Mouse (Mus musculus): Measurements from ENCODE around the gene Zfp990. TPM values are rescaled to one million over a fixed set of nuclear protein-coding genes. Genes with fewer than 3 reads are reported as not detected.
"Not testable (repeated sequence)": the region's sequence is repeated elsewhere in the genome, so short reads cannot be mapped to it uniquely, and the experiment has no call there.

Zfp990 gene
- 0.05 and 0.09 TPM in 2 replicates for polyA plus RNA-seq (2015; fragmentation: Nextera tagmentation; extraction: Ambion mirVana)

DNA sequence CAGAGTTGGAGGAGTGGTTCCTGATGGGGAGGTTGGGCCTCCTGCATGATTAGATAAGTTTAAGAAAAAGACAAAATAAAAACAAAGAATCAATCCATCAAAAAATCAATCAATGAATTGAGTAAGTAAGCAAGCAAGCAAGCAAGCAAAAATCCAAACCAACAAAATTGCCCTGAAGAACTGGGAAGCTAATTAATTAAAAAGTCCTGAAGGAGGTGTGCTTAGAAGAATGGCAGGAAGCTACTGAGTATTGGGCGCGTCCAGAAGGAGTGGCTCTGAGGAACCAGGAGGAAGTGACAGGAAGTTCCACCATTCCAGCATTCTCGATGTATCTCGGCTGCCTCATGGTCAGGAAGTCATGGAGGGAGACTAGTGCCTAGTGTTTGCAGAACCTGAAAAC lies at the start of gene Zfp990:
Gene Zfp990, plus strand, starts transcription at position 301 of the 400 bp plus-strand sequence.
- not testable (repeated sequence) for H3K27me3 ChIP-seq (replicated peaks); ATAC-seq (ENCODE audit: insufficient read depth, low FRiP score, low read depth); H3K4me3 ChIP-seq (replicated peaks); H3K4me2 ChIP-seq; H3K36me3 ChIP-seq; H3K9ac ChIP-seq; H3K9me3 ChIP-seq; H3K4me1 ChIP-seq; H3K27ac ChIP-seq
- 84% methylated on average over 4 of the region's 4 CpGs for WGBS

DNA sequence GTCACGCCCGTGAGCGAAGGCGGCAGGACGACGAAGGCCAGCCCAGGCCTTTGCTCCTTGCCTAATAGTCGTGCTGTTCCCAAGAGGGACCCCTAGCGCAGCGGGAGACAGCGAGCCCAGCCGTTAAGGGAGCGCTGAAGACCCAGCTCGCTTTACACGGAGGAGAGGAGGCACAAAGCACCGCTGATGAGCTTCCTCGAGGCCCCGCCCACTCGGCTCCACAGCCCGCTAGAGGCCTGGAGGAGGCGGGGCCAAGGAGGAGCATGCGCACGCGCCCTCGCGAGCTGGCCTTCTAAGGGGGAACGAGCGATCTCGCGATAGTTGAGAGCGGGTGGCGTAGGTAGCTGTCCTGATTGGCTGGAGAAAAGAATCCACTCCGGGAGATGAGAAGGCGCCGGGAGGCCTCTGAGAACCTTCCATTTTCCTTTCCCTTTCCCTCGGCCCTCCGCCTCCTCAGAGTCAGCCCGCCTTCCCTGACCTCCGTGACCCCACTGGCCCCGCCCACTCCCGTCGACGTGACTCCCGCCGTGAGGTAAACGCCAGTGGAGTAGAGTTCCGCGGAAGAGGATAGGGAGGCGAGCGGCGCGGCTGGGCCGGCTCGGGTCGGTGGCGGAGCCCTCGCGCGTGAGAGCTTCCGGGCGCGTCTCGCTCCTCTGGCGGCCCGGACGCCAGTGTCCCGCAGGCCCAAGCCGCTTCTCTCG lies 46.9 kb upstream of the Zfp990 start:
- not testable (repeated sequence) for H3K27ac ChIP-seq; ATAC-seq (ENCODE audit: insufficient read depth, low FRiP score, low read depth); H3K27me3 ChIP-seq (replicated peaks); H3K36me3 ChIP-seq; H3K9ac ChIP-seq; H3K4me1 ChIP-seq; H3K9me3 ChIP-seq
- 17% methylated on average over 66 of the region's 68 CpGs for WGBS
- Histone ChIP-seq H3K4me3 (replicated peaks) (peak overlapping the region; percentile 38), H3K4me2 (peak overlapping the region; percentile 58)

GRCm38 (mm10) chr4:145478128-145478527 lies 32.4 kb upstream of the Zfp990 start:
- no peaks in the 10 kb centered on the region for H3K9me3 ChIP-seq
- H3K27me3 ChIP-seq (replicated peaks) = no peaks in the 10 kb centered on the region
- H3K4me3 ChIP-seq (replicated peaks) = no peak overlapping the region
- H3K4me2 ChIP-seq = no peak overlapping the region
- no peaks in the 10 kb centered on the region for H3K4me1 ChIP-seq
- no peak overlapping the region for H3K9ac ChIP-seq
- no peak for ATAC-seq (ENCODE audit: insufficient read depth, low FRiP score, low read depth)
- H3K36me3 ChIP-seq = no peaks in the 10 kb centered on the region
- no peak overlapping the region for H3K27ac ChIP-seq
- 86% methylated on average over 3 of the region's 3 CpGs for whole genome bisulfite sequencing

DNA sequence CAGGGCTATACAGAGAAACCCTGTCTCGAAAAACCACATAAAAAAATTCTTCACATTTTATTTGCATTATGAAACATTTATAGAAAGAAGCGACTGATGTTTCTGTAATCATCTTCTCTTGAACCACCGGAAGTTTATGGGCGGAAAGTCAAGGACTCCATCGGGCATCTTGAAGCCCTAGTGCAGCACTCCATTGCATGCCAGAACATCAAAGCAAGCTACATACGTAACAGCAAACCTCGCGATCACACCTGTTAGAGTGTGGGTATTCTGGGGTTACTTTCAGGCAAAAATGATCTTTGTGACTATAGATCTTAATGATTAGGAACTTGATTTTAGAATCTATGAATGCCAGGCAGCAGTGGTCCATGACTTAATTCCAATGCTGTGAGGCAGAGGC lies 29.9 kb upstream of the Zfp990 start:
- H3K27me3 ChIP-seq (replicated peaks); H3K4me1 ChIP-seq; H3K36me3 ChIP-seq; H3K4me3 ChIP-seq (replicated peaks); ATAC-seq (ENCODE audit: insufficient read depth, low FRiP score, low read depth); H3K9me3 ChIP-seq; H3K4me2 ChIP-seq; H3K9ac ChIP-seq; H3K27ac ChIP-seq: not testable (repeated sequence)
- WGBS = 82% methylated on average over 8 of the region's 8 CpGs

DNA sequence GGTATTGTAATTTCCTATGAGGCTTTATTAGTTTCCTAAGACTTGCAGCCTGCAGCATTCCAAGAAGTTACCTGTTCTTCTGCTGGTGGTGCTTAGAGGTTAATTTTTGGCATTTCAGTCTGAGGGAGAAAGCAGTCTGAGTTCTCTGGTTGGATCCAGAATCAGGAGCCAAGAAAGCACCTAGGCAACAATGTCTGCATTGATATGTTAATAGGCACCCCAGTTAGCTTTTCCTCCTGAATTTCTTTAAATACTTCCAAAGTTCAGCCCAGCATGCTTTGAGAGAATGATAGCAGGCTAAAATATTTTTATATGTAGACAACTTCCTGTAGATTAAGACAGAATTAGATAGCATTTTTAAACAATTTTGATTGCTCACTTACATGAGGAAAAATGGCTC lies 21.2 kb upstream of the Zfp990 start:
- H3K36me3 ChIP-seq = no peaks in the 10 kb centered on the region
- no peak overlapping the region for H3K4me2 ChIP-seq
- H3K4me3 ChIP-seq (replicated peaks) = no peak overlapping the region
- H3K27me3 ChIP-seq (replicated peaks) = no peaks in the 10 kb centered on the region
- H3K9ac ChIP-seq = no peak overlapping the region
- H3K4me1 ChIP-seq = no peaks in the 10 kb centered on the region
- no peak overlapping the region for H3K27ac ChIP-seq
- no peak for ATAC-seq (ENCODE audit: insufficient read depth, low FRiP score, low read depth)
- no peaks in the 10 kb centered on the region for H3K9me3 ChIP-seq

DNA sequence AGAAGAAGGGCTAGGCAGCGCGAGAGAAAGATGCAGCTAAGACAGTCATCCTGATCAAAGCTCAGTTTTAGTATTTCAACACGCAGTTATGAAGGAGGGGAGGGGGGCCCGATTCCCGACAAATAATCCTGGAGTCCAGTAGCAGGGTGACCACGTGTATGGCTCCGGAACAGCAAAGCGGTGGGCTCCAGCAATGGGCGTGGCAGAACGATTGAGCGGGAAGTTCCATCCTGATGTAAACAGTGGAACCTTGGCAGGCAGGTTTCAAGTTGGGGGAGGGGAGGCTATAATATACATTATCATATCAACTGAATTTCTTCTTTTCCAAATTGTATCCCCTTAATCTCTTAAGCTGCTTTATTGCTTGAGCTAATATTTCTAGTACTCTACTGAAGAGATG lies 18.4 kb upstream of the Zfp990 start:
- Histone ChIP-seq H3K9ac (no peak overlapping the region), H3K4me2 (no peak overlapping the region), H3K27me3 (replicated peaks) (no peaks in the 10 kb centered on the region), H3K36me3 (no peaks in the 10 kb centered on the region), H3K9me3 (no peaks in the 10 kb centered on the region), H3K4me1 (no peaks in the 10 kb centered on the region), H3K4me3 (replicated peaks) (no peak overlapping the region), H3K27ac (no peak overlapping the region)
- ATAC-seq (ENCODE audit: insufficient read depth, low FRiP score, low read depth) = no peak
- WGBS = 78% methylated on average over 11 of the region's 11 CpGs

DNA sequence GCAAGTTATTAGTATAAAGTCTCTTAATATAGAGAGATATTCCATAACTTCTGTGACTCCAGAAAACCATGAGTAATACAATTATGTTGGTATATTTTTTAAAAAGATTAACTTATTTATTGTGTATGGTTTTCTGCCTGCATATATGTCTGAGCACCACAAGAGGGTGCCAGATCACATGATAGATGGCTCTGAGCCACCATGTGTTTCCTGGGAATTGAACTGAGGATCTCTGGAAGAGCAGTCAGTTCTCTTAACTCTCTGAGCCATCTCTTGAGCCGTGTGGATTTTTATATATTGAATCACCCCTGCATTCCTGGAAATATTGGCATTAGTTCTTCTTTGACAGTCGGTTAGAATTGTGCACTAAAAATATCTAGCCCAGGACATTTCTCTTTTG lies 17.2 kb upstream of the Zfp990 start:
- not testable (repeated sequence) for H3K27me3 ChIP-seq (replicated peaks); H3K4me3 ChIP-seq (replicated peaks); H3K36me3 ChIP-seq; H3K9me3 ChIP-seq; H3K27ac ChIP-seq; H3K9ac ChIP-seq; H3K4me1 ChIP-seq; ATAC-seq (ENCODE audit: insufficient read depth, low FRiP score, low read depth); H3K4me2 ChIP-seq
- WGBS = 58% methylated on average over 2 of the region's 2 CpGs

- 52% methylated on average over 2 of the region's 2 CpGs for WGBS
- H3K9ac ChIP-seq; H3K27me3 ChIP-seq (replicated peaks); H3K4me2 ChIP-seq; H3K4me1 ChIP-seq; H3K36me3 ChIP-seq; H3K4me3 ChIP-seq (replicated peaks); ATAC-seq (ENCODE audit: insufficient read depth, low FRiP score, low read depth); H3K9me3 ChIP-seq; H3K27ac ChIP-seq: not testable (repeated sequence)
Observed at GRCm38 (mm10) chr4:145514637-145515036, 4.1 kb downstream of the Zfp990 start.

GRCm38 (mm10) chr4:145515776-145516565 lies 5.4 kb downstream of the Zfp990 start:
- not testable (repeated sequence) for H3K4me3 ChIP-seq (replicated peaks)

DNA sequence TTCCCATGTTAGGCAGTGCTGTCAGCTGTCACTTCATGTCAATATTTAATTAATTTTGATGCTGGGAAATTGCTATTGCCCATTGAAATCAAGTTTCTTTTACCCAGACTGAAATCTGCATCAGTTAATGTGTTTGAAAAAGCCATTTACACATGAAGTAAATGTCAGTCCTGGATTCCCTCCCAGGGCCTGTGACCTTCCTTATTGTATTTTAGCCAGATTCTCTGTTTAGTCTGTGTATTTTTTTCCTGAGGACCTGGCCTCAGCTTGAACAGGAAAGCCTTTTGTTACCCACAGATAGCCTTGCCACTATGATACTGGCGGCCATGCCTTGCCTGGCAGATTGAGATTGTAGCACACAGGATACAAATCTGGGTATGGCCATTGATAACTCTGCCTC lies 6.8 kb downstream of the Zfp990 start:
- not testable (repeated sequence) for ATAC-seq (ENCODE audit: insufficient read depth, low FRiP score, low read depth); H3K9ac ChIP-seq; H3K36me3 ChIP-seq; H3K27ac ChIP-seq; H3K9me3 ChIP-seq; H3K4me1 ChIP-seq; H3K4me2 ChIP-seq; H3K27me3 ChIP-seq (replicated peaks); H3K4me3 ChIP-seq (replicated peaks)
- 94% methylated on average over 1 of the region's 1 CpGs for WGBS

More at GRCm38 (mm10) chr4:145515776-145516565, 5.4 kb downstream of the Zfp990 start:
- not testable (repeated sequence) for H3K4me1 ChIP-seq; H3K27ac ChIP-seq; ATAC-seq (ENCODE audit: insufficient read depth, low FRiP score, low read depth); H3K9me3 ChIP-seq; H3K27me3 ChIP-seq (replicated peaks); H3K4me2 ChIP-seq; H3K9ac ChIP-seq; H3K36me3 ChIP-seq
- 74% methylated on average over 4 of the region's 4 CpGs for WGBS

DNA sequence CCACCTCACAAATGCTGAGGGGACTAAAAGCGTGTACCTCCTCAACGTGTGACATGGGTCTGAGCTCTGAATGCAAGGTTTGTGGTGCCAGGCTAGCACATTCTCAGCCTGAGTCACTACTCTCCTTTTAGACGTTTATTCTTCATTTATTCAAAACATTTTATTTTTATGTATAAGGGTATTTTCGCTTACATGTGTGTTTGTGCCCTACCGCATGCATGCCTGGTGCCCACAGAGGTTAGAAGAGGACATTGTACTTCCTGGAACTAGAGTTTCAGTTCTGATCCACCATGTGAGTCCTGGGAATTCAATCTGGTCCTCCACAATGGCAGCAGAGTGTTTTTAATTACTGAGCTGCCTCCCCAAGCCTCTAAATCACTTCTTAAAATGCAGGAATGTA lies 33.3 kb downstream of the Zfp990 start:
- not testable (repeated sequence) for H3K27me3 ChIP-seq (replicated peaks); H3K4me2 ChIP-seq; H3K4me3 ChIP-seq (replicated peaks); ATAC-seq (ENCODE audit: insufficient read depth, low FRiP score, low read depth); H3K4me1 ChIP-seq; H3K36me3 ChIP-seq; H3K9me3 ChIP-seq; H3K27ac ChIP-seq; H3K9ac ChIP-seq
- 76% methylated on average over 5 of the region's 5 CpGs for WGBS

DNA sequence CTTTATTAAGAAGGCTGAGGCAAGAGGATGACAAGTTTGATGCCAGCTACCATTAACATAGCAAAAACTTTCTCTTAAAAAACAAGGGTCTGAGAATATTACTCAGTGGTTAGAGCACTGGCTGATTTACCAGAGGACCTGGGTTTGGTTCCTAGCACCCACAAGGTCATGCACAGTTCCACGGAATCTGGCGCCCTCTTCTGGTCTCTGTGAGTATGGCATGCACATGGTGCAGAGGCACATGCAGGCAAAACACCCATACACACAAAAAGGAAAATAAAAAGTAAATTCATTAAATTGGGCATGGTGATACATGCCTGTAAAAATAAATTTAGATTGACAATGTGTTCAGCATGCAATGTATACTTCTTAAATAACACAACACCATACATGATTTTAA lies 34.5 kb downstream of the Zfp990 start:
- H3K36me3 ChIP-seq; H3K27ac ChIP-seq; H3K9ac ChIP-seq; ATAC-seq (ENCODE audit: insufficient read depth, low FRiP score, low read depth); H3K9me3 ChIP-seq; H3K4me1 ChIP-seq; H3K4me2 ChIP-seq; H3K27me3 ChIP-seq (replicated peaks); H3K4me3 ChIP-seq (replicated peaks): not testable (repeated sequence)
- WGBS = 17% methylated on average over 2 of the region's 2 CpGs

Data from stomach, embryonic 15.5 days (tissue).